Mouse (Mus musculus) brain, embryonic 14.5 days (tissue): ENCODE data around the gene Uimc1.

Experiments
- CTCF ChIP-seq: fragments of 200-500 bp; IDR thresholded peaks from 2 replicates; pipeline ENCODE4 v1.5.1; 2012; ENCODE audit warnings: inconsistent platforms, mild to moderate bottlenecking, moderate library complexity, borderline replicate concordance; ENCODE audit not compliant: insufficient read depth, insufficient read length; ENCODE audit errors: extremely low read depth
- POLR2A ChIP-seq: fragments of 200-500 bp; IDR thresholded peaks from 2 replicates; pipeline ENCODE4 v1.6.1; 2012; ENCODE audit warnings: mild to moderate bottlenecking, inconsistent platforms, borderline replicate concordance; ENCODE audit not compliant: poor library complexity, insufficient read depth, insufficient read length, severe bottlenecking; ENCODE audit errors: extremely low read depth

GRCm38 (mm10) chr13:55063276-55063675 lies 36.8 kb downstream of the Uimc1 start:
- TF ChIP-seq POLR2A (no peak), CTCF (no peak)
